Mouse (Mus musculus) stomach, embryonic 14.5 days (tissue): ENCODE results near the gene Ccdc32. TPM values are rescaled to one million over a fixed set of nuclear protein-coding genes. Genes with fewer than 3 reads are reported as not detected.

Experiments used
- ATAC-seq: fragments of 200-750 bp; cut with Nextera tagmentation; 2 replicates; pipeline ENCODE4 v1.8.0; 2017; ENCODE audit warnings: low read depth, moderate TSS enrichment; ENCODE audit not compliant: insufficient number of reproducible peaks, insufficient read depth, low FRiP score
- H3K27ac ChIP-seq: fragments of 300-500 bp; sonication (generic); 2 replicates; pipeline ENCODE4 v1.5.1; 2014; ENCODE audit warnings: mild to moderate bottlenecking, low read length, moderate library complexity, mixed read lengths
- H3K27me3 ChIP-seq: fragments of 300-500 bp; sonication (generic); 2 replicates; pipeline ENCODE4 v1.6.1; 2014; ENCODE audit warnings: low read length, control low read depth, mixed read lengths; ENCODE audit not compliant: control insufficient read depth, insufficient read depth
- H3K36me3 ChIP-seq: fragments of 300-500 bp; sonication (generic); 2 replicates; pipeline ENCODE4 v1.6.1; 2014; ENCODE audit warnings: mild to moderate bottlenecking, control low read depth, low read length, moderate library complexity, mixed read lengths; ENCODE audit not compliant: control insufficient read depth, insufficient read depth
- H3K4me1 ChIP-seq: fragments of 300-500 bp; sonication (generic); 2 replicates; pipeline ENCODE4 v1.6.1; 2014; ENCODE audit warnings: low read length, control low read depth, mixed read lengths; ENCODE audit not compliant: control insufficient read depth, insufficient read depth
- H3K4me2 ChIP-seq: fragments of 300-500 bp; sonication (generic); replicated peaks from 2 replicates; pipeline ENCODE4 v1.6.1; 2014; ENCODE audit warnings: low read depth, low read length, control low read depth
- H3K4me3 ChIP-seq: fragments of 300-500 bp; sonication (generic); 2 replicates; pipeline ENCODE4 v1.5.1; 2014; ENCODE audit warnings: low read depth, low read length, control low read depth
- H3K9ac ChIP-seq: fragments of 300-500 bp; sonication (generic); replicated peaks from 2 replicates; pipeline ENCODE4 v1.6.1; 2014; ENCODE audit warnings: low read depth, mild to moderate bottlenecking, control low read depth, low read length, moderate library complexity, mixed read lengths
- H3K9me3 ChIP-seq: fragments of 300-500 bp; sonication (generic); 2 replicates; pipeline ENCODE4 v1.6.1; 2016; ENCODE audit warnings: low read depth, low read length, control low read depth; ENCODE audit not compliant: control insufficient read depth
- WGBS: fragments of 180-500 bp; shearing (Covaris S2); extraction: QIAGEN DNeasy Blood & Tissue Kit; methylation state at CpG from one replicate; pipeline ENCODE4 v1.1.7; 2014; 5-methylcytosine and 5-hydroxymethylcytosine counted together
- polyA plus RNA-seq: library from polyadenylated mRNA; unstranded; fragments of >200 nt; fragmentation: Nextera tagmentation; extraction: Ambion mirVana; gene quantifications from 2 replicates; pipeline ENCODE4 v1.2.1, GENCODE M21; 2014

The Ccdc32 gene
- polyA plus RNA-seq, result 22.4 and 23.5 TPM in 2 replicates

DNA sequence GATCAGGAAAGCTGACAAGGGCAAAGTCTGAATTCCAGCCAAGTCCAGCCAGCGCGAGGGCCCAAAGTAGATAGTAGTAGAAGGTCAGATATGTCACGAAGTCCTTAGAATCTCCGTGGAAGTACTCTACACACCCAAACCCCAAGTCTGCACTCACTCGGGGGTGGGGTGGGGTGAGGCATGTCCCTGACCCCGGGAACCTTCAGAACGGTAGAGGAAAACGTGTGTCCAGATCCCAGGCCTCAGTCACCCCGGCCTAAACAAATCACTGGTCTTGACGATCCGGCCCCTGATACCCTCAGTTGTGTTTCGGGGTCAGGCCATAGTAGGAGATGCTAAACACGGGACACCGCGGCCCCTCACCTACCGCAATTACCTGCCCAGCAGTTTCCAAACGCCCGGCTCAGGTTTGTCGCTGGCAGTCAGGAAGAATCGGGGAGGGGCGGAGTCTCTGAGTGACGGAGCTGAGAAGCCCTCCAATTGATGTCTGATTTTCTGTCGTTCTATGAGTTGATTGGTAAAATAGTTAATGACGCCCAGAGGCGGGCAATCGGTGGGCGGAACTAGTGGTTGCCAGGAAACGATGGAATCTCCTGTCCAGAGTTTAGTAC, at the start of gene Ccdc32:
TSS of gene Ccdc32 (minus strand) at position 453 of the 611 bp plus-strand sequence.
- no peaks in the 10 kb centered on the region for H3K27me3 ChIP-seq
- peak within 1 kb of the TSS; percentile 56 for H3K4me3 ChIP-seq
- ATAC-seq, result peak; percentile 97
- under 1% methylated on average over 28 of the region's 28 CpGs for WGBS
- no peaks in the 10 kb centered on the region for H3K36me3 ChIP-seq
- no peak within 1 kb of the TSS for H3K27ac ChIP-seq
- H3K4me1 ChIP-seq, result no peaks in the 10 kb centered on the region
- H3K9me3 ChIP-seq, result no peaks in the 10 kb centered on the region
- peak within 1 kb of the TSS; percentile 49 for H3K9ac ChIP-seq
- H3K4me2 ChIP-seq, result peak within 1 kb of the TSS; percentile 73

DNA sequence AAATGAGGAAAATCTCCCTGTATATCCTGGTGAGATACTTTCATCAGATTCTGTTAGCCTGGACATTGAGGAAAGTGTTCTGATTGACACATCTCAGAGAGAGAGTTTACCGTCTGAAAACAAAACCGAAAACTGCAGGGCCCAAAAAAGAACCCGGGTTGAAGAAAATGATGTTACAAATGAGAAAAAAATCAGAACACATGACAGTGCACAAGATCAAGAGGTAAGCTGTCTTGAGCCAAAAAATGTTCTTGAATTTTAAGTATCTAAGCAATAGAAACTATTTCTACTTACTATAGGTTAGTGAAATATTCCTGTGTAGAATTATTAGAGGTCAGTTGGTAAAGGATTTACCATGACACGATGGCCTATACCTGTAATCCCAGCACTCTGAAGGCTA, 43.2 kb upstream of the Ccdc32 start:
- no peak overlapping the region for H3K9ac ChIP-seq
- WGBS, result 92% methylated on average over 4 of the region's 4 CpGs
- H3K4me3 ChIP-seq, result no peak overlapping the region
- no peak overlapping the region for H3K27ac ChIP-seq
- H3K27me3 ChIP-seq, result no peaks in the 10 kb centered on the region
- no peak for ATAC-seq
- H3K4me2 ChIP-seq, result no peak overlapping the region
- H3K9me3 ChIP-seq, result no peaks in the 10 kb centered on the region
- H3K4me1 ChIP-seq, result no peaks in the 10 kb centered on the region
- peaks cover 18% of the 10 kb centered on the region for H3K36me3 ChIP-seq

DNA sequence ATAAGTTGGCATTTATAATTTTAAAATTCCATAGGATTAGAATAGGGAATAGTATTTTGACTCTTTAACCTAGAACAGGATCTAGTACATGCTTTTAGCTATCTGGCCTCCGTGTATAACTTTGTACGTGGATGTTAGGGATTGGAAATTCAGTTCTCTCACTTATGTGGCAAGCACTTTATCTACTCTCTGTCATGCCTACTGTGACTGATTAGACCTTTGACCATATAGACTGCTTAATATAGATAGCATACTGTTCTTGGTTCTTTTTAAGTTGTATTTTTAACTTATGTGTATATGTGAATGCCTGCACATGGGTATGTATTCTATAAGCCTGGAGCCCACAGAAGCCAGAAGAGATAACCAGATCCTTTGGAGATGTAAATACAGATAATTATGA, 30.9 kb upstream of the Ccdc32 start:
- Histone ChIP-seq H3K9me3 (no peaks in the 10 kb centered on the region), H3K4me1 (no peaks in the 10 kb centered on the region), H3K4me3 (no peak overlapping the region), H3K4me2 (no peak overlapping the region), H3K27ac (no peak overlapping the region), H3K9ac (no peak overlapping the region), H3K36me3 (peaks cover 30% of the 10 kb centered on the region), H3K27me3 (no peaks in the 10 kb centered on the region)
- ATAC-seq, result no peak
- 92% methylated on average over 2 of the region's 2 CpGs for WGBS

DNA sequence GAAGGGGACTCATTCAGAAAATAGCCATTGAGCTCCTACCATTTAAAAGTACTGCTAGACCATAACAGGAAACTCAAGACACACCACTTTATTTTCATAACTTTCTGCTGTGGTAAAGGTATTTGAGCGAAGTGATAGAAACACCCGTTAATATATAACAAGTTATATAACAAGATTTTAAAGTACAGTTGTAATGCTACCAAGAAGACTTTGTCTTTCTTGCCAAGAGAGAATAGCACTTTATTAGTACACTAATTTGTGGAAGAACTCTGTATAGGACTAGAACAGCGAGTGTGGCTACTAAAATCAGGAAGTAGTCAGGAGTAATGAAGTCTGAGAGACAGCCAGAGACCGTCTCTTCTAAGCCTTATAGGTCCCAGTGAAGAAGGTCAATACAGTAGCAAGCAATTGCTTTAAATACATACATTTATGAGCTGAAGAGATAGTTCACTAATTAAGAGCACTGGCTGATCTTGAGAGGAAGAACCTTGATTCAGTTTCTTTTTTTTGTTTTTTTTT, 21.0 kb upstream of the Ccdc32 start:
- Histone ChIP-seq H3K36me3 (no peaks in the 10 kb centered on the region), H3K4me1 (peaks cover 5% of the 10 kb centered on the region; the same call in 1 of the 2 replicates), H3K4me3 (no peak overlapping the region), H3K27me3 (no peaks in the 10 kb centered on the region), H3K9me3 (no peaks in the 10 kb centered on the region), H3K9ac (no peak overlapping the region), H3K27ac (no peak overlapping the region), H3K4me2 (no peak overlapping the region)
- ATAC-seq, result no peak
- 89% methylated on average over 4 of the region's 4 CpGs for WGBS

DNA sequence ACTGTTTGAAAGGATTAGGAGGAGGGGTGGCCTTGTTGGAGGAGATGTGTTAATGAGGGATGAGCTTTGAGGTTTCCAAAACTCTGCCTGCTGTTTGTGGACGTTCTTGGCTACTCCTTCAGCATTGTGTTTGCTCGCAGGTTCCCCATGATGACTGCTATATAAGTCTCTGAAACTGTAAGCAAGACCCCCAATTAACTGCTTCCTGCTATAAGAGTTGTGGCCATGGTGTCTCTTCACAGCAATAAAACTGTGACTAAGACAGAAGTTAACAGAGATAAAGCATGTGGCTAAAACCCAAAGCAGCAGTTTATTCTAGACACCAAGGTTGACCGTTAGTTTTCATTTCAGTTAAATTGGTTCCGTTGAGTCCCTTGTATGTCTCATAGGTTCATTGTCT, 18.7 kb upstream of the Ccdc32 start:
- H3K36me3 ChIP-seq, result no peaks in the 10 kb centered on the region
- H3K4me1 ChIP-seq, result peaks cover 5% of the 10 kb centered on the region; the same call in 1 of the 2 replicates
- ATAC-seq, result no peak
- 23% methylated on average over 4 of the region's 4 CpGs for WGBS
- H3K4me2 ChIP-seq, result peak overlapping the region; percentile 50
- no peaks in the 10 kb centered on the region for H3K9me3 ChIP-seq
- H3K9ac ChIP-seq, result peak overlapping the region; percentile 73; the same call in 1 of the 2 replicates
- H3K4me3 ChIP-seq, result peak overlapping the region; percentile 93
- H3K27me3 ChIP-seq, result no peaks in the 10 kb centered on the region
- H3K27ac ChIP-seq, result no peak overlapping the region

DNA sequence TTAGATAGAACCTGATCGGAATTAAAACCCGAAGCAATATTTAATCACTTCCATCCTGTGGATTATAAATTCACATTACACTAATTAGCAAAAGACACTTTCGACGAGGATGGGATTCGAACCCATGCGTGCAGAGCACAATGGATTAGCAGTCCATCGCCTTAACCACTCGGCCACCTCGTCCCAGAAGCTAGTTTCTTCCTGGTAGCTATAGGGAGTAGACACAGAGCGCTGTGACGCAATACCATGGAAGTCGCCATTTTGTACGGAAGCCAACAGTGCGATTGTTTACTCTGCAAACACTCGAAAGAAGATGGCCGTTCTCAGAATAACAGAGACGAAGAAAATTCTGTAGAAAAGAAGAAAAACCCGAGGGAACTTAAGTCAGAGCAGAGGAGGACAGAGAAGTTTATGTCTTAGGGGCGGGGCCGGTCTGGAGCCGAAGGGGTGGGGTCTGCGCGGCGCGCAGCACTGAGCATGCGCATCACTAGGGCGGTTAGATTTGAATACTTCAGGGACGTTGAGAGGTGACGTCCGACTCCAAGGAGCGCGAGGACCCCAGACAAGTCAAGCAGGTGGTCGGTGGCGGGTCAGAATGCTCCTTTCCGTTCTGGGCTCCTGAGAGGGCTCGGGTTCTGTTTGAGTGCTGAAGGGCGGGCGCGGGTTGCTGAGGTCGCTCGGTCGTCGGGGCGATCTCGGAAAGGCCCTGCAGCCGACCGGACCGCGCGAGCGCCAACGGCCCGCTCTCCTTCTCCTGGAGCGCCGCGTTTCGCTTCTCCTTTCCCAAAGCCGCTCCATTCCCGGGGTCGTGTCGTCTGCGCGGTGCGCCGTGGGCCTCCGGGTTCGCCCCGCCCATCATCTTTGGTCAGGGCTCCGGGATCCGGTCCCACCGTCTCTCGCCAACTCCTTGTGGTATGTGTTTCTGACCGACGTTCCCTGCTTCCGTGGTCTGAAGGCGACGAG, 17.7 kb upstream of the Ccdc32 start, which contains the start of gene Knl1:
TSS of gene Knl1 (plus strand) at position 471 of the 963 bp plus-strand sequence.
- H3K9me3 ChIP-seq, result no peaks in the 10 kb centered on the region
- H3K4me3 ChIP-seq, result peak within 1 kb of the TSS; percentile 93
- no peaks in the 10 kb centered on the region for H3K27me3 ChIP-seq
- peaks cover 5% of the 10 kb centered on the region; the same call in 1 of the 2 replicates for H3K4me1 ChIP-seq
- H3K4me2 ChIP-seq, result peak within 1 kb of the TSS; percentile 50
- H3K9ac ChIP-seq, result peak within 1 kb of the TSS; percentile 73
- peak; percentile 94 for ATAC-seq
- H3K27ac ChIP-seq, result peak within 1 kb of the TSS; percentile 84
- WGBS, result under 1% methylated on average over 77 of the region's 77 CpGs
- H3K36me3 ChIP-seq, result no peaks in the 10 kb centered on the region

DNA sequence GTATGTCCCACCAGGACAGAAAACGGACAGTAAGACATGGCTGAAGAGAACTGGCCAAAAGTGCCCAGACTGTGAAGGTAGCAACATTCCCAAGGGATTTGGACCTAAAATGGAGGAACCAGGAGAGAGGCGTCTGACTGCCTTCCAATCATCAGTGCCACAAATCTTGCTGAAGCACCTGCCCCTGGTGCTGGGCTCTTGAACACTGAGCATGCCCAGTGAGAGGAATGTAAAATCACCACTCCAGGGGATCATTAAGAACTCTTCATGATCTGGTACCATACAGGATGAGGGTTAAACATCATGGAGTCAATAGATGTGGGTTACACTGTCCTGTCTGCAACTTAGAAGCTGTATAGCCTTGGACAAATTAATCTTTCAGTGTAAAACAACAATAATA, 16.0 kb upstream of the Ccdc32 start:
- no peak for ATAC-seq
- Histone ChIP-seq H3K36me3 (no peaks in the 10 kb centered on the region), H3K4me1 (peaks cover 5% of the 10 kb centered on the region; the same call in 1 of the 2 replicates), H3K4me3 (no peak overlapping the region), H3K4me2 (no peak overlapping the region), H3K27ac (no peak overlapping the region), H3K9me3 (no peaks in the 10 kb centered on the region), H3K27me3 (no peaks in the 10 kb centered on the region), H3K9ac (no peak overlapping the region; the same call in 1 of the 2 replicates)
- WGBS, result 70% methylated on average over 2 of the region's 2 CpGs

DNA sequence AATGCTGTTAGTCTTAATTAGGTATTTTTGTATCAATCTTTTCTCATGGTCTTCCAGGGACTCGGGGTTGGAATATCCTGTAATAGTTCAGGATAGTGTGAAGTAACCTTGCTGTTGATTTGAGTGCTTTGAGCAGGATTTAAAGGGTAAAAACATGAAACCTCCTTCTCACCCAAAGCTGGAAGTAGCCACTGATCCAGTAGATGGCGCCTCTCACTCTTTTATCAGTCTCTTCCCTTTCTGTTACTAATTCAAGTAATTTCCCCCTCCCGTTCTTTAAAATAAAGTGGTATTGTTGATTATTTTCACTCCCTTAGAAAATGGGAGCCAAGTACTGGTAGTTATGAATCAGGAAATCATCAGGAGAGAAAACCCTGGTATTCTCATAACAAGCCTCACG, 11.7 kb upstream of the Ccdc32 start:
- Histone ChIP-seq H3K4me2 (no peak overlapping the region), H3K4me1 (no peaks in the 10 kb centered on the region; the same call in 1 of the 2 replicates), H3K27me3 (no peaks in the 10 kb centered on the region), H3K4me3 (no peak overlapping the region), H3K27ac (no peak overlapping the region), H3K36me3 (peaks cover 21% of the 10 kb centered on the region), H3K9me3 (no peaks in the 10 kb centered on the region), H3K9ac (no peak overlapping the region)
- WGBS, result 45% methylated on average over 4 of the region's 4 CpGs
- ATAC-seq, result no peak
